Mouse (Mus musculus): ENCODE measurements around the gene Asb18.
A peak's percentile ranks its signal among the peaks of the same experiment; 100 is the strongest.

Gene Asb18

DNA sequence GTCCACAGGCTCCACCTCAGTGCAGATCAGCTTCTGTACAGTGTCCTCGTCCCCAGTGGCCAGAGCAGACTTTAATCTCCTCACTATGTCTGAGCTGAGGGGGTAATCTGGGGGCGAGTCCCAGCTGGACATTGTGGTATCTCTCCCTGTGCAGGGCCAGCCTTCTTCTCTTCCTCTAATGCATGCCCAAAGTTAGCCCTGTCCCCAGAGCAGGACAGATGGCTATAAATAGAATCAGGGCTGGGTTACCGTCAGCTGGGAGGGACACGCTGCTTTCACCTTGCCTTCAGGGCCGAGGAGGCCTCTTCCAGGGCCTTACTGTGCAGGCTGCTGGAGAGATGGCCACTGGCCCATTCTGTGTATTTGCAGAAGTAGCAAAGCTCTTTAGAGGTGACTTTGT is at the start of gene Asb18:
Gene Asb18, minus strand, starts transcription at position 221 of the 400 bp plus-strand sequence.
- no peak for DNase-seq

DNA sequence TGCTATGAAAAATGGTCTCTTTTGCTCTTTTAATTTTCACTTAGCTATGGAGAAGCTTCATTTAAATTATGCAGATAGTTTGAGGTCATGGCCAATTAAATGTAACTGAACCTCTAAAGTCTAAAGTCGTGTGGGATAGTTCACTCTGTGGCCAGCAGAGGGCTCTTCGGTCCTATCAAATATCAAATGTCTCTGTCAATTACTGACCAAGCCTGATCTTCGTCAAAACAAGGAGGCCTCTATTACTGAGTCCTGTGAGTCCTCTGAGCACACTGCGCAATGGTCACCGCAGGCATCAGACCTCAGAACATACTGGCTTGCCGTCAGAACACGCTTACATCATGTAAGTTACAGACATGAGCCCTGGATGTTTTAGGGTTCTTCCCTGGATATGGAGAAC is 46.1 kb upstream of the Asb18 start:
- peak; percentile 76 for DNase-seq

DNA sequence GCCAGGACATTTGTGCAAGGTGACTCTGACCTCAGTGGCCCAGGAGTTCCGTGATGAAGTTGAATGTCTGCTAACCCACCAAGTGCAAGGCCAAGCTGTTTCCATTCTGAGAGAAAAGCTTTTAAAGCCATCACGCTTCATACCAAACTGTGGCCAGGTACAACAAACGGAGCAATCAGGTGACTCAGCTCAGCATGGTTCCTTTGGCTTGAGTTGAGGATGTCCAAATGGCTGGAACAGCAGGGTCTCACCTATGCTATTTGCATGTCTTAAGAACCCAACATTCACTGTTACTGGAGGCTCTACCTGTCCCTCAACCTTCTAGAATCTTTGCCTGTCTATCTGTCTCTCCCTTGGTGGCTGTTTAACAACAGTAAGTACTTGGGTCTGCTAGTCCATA is 45.6 kb upstream of the Asb18 start:
- no peak for DNase-seq

DNA sequence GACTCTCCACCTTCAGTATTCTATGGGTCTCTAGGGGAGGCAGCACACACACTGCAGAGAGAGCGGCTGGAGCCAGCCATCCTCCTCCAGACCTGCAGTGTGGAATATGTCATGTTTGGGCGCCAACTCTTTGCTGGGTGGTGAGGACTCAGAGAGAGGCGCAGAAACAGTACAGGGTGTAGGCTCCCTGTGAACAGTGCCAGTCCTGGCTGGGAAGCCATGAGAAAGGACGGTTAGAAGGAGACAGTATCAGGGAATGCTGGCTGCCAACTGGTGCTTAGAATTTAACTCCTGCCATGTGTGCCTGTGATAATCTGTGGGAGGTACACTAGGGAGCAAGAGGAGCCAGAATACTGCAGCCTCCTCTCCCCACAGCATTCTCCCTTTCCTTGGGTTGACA is 40.5 kb upstream of the Asb18 start:
- no peak for DNase-seq

DNA sequence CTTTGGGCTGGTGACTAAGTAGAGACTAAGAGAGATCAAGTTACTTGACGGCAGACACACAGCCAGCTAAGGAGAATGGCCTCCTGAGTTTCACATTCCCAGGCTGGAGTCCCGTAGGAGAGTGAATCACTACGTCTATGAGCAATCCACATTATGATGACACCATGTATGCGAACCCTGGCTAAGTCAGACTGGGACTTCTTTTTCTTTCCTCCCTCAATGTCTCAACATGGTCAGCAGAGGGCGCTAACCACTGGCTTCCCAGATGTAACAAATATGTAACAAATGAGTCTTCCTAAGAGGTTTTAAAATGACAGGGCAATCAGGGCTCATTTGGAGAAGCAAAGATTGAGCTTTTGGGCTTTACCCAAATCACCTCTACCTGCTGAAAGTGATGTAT is 36.9 kb upstream of the Asb18 start:
- DNase-seq: peak; percentile 69

DNA sequence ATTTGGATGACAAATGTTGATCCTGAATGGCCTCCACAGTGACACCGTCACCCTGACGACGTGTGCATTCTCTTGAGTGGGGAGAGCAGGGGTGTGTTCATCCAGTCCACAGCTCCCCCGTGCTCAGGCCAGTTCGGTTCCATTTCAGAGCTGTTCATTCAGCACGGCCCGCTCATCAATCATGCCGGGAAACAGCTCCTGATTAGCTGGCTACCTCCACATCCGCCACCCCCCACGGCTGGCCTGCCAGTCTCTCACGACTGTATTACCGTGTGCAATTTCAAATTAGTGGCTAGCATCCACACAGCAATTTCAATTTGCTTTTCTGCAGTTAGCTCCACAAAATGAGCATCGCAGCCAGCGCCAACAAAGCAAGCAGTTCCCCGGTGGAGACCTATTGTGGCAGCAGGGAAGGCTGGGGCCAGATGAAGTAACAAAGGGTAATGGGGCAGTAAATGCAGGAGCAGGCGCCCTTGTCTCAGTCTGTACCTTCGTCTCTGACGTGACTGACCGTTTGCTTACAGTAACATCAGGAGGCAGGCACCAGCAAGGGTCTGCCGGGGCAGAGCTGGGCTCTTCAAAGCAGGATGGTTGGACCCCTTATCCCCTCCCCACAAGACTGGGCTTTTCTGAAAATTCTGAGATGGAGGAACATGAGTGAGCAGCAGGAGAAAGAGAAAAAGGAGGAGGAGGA is 35.7 kb upstream of the Asb18 start:
- DNase-seq: peak; percentile 24

DNA sequence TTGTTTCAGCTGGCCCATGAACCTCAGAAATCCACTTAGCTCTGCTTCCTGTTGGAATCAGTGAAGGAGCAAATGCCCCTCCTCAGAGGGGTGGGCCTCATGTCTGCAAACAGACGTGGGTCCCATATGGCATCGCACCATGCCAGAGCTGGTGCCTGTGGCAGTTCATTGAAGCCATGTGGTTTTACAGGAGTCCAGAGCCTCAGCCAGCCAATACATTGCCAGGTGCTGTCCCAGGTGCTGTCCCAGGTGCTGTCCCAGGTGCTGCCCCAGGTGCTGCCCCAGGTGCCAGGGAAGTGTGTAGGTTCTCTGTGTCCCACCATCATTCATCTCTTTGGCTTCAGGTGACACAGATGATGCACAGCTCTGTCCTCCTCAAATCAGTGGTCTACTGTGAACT is 13.8 kb upstream of the Asb18 start:
- DNase-seq: peak; percentile 33

DNA sequence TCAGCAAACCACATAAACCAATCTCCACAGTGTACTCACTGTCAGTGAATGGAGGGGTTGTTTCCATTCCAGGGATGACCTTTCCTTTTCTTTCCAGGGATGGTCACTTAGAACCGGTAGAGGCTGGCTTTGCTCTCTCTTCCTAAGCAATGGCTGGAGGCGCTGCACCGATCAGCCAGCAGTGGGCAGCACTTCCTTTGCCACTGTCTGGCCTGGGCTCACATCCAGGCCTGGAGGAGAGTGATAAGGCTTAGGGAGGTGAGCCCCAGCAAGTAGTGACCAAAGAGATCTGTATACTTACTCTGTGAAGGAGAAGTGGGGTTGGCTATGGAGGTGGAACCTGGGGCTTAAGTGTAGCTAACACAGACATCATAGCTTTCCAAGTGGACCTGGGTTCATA is 12.5 kb upstream of the Asb18 start:
- peak; percentile 65 for DNase-seq

DNA sequence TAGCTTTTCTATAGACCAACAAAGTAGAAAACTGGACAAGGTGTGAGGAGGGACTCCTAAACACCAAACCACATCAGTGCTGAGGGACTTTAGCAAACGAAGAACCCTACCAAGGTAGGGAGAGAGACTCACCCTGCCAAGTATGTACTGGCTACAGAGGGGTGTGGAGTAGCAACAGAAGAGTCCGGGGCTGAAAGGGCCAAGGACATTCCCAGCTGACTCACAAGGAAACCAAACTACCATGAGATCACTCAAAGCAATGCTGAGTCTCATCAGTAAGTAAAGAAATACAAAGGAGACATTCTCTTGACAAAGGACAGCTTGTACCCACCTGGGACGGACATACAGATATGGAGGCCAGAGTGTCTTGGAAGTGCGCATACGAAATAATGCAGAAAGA is 5.9 kb upstream of the Asb18 start:
- no peak for DNase-seq

DNA sequence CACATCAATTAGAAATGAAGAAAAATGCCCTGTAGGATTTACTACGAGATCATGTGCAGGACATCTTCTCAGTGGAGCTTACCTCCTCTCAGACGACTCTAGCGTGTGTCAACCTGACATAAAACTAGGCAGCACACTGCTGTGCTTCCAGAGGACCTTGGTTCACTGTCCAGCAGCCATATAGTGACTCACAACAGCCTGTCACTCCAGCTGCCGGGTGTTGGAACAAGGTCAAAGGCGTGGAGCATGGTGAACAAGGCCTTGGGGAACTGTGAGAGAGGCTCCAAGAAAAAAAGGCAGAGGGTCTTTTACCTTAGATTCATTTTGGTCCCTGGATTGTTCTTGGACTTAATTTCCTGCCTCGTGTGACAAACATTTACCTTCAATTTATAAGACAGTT is 3.6 kb upstream of the Asb18 start:
- DNase-seq: no peak

DNA sequence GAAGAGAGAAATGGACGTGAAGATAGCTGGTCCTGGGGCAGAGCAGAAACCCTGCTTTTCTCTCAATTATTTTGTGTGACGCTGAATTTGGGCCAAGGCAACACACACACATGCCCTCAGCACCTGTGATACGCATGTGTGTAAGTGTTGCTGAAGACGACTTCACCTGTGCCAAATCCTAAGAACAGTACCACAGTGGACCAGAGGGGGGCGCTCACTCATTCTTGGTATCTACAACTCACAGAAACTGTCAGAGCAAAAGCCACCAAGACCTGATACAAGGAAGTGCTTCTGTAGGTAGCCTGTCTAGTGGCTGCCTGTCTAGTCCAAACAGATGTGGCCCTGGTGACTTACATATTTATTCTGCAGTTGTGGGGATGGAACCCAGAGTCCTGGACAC is 1.2 kb downstream of the Asb18 start:
- no peak for DNase-seq

DNA sequence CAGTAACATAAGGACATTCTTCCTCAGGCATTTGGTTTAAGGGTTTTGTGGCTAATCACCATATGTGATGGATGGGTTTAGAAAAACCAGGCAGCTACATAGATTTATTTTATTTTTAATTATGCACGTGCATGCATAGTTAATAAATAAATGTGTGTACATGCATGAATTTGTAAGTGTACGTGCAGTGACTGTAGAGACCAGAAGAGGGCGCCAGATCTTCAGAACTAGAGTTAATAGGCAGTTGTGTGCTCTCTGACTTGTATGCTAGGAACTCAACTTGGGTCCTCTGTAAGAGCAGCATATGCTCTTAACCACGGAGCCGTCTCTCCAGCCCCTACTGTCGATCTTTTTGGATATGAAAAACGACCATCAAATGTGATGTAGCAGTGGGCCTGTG is 1.6 kb downstream of the Asb18 start:
- no peak for DNase-seq

DNA sequence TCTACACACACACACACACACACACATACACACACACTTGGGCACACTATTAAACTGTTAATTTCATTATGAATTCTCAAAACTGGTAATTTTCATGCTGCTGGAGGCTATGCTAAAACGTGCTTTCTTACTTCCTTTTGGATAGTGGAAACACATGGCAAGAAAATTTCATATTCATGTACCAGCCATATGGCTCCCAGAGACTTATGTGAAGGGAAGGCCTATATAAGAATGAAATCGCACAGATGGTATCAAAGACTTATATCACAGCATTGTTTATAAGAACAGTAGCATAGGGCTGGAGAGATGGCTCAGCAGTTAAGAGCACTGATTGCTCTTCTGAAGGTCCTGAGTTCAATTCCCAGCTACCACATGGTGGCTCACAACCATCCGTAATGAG is 2.3 kb downstream of the Asb18 start:
- no peak for DNase-seq

DNA sequence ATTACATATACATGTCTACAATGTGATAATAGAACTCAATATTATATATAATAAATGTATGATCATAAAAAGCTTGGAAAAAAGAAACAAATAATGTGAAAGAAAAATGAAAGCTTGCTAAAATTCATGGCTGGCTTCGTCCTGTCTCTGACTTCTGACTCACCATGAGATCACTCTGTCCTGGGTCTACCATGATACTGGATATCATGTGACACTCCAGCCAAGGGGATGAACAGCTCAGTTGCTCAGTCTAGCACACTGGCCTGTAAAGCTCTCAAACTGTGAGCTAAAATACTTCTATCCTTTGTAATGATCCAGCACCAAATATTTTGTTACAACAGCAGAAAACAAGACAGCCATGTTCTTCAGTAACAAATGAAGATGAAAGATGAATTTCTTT is 4.4 kb downstream of the Asb18 start:
- DNase-seq: no peak

DNA sequence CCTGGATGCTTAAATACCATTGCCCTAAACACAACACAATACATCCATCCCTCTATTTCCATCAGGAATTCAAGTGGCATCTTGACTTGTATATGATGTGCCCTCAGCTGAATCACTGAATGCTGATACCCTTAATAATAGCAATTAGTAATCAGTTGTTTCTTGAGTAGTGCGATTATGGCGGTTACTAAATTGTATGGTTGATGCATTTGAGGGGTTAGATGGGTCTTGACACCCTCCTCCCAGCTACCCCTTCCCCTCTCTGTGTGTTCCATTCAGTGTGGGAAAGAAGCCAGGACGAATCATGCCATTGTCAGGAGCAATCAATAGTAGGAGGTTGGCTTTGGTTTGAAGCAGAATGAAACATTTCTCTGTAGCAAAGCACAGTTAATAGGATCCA is 5.3 kb downstream of the Asb18 start:
- DNase-seq: no peak

DNA sequence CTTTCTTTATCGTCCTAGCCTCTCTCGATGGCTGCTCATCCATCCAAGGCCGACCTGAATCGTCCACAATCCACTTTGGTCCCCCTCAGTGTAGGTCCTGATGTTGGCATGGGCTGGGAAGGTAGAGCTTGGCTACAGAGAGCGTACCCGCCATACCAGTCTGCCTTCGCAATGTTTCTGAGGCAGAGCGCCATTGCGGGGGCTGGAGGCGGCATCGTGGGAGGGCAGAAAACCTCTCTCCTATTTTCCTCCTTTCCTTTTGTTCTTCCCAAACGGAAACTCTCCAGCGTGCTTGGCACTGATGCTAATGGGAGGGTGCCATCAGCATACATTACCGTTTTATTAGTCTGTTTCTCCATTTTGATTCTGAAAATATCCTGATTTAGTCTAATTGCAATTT is 7.8 kb downstream of the Asb18 start:
- no peak for DNase-seq

DNA sequence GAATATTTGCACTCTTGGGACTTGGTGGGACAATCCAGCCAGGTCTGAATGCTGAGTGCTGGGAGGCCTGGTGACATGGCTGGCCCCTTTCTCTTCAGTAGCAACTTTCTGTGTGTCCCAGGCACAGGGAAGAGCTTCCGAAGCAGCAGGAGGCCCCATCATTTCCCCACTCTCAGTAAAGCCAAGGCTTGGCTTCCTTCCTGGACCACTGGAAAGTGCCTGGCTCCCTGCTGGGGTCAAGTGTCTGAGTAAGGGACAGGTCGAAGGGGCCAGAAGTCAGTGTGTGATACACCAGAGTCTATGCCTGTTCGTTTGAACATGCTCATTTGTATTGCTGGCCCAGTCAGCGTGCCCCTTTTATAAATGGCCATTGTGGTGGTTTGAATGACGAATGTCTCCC is 13.5 kb downstream of the Asb18 start:
- no peak for DNase-seq

DNA sequence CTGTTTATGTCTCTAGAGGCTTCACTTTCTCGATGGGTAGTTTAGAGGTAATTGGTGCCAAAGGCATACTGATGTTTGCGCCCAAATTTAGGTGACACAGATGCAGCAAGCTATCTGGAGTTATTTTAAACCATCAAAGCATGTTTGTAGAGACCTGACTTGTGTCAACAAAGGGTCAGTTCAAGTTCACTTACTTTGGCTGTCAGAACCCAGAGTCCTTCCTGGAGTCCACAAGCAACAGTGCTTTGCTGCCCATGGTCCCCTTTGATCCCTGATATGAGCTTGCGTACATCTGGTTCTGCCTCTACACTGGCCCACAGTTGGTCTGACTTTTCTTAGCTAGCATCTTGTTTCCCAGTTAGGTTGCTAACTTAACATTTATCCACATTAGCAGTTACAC is 14.6 kb downstream of the Asb18 start:
- no peak for DNase-seq

DNA sequence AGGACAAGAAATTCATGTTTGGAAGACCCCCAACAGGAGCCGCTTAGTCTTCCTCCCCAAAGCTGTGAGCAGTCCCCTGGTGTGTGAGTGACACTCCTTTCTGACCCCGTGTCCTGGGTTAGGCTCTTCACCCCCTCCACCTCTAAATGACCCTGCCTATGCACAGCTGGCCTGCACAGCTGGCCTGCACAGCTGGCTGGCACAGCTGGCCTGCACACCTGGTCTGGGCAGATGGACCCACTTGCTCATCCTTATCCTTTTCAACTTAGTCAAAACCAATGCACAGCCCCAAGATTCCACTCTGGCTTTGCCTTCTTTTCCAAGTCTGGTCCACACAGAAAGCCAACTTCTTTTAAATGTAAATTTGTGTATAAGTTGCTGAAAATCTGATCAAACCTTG is 15.8 kb downstream of the Asb18 start:
- no peak for DNase-seq

DNA sequence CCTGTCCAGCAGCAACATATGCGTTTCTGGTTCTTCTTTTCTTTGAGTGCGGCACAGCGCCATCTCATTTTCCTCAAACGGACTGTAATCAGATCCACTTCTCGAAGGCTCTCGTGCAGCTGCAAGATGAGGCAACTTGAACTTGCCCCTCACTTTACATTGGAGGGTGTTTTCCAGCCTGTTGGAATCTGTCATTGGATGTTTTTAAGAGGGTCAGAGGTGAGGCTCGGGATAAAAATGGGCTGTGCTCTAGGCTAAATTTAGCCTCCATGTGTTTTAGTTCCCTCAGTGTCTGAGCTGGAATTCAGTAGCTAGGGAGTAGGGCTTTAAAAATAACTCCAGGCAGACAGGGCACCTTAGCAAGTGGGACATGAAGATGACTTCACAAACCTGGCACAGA is 16.4 kb downstream of the Asb18 start:
- peak; percentile 22 for DNase-seq

DNA sequence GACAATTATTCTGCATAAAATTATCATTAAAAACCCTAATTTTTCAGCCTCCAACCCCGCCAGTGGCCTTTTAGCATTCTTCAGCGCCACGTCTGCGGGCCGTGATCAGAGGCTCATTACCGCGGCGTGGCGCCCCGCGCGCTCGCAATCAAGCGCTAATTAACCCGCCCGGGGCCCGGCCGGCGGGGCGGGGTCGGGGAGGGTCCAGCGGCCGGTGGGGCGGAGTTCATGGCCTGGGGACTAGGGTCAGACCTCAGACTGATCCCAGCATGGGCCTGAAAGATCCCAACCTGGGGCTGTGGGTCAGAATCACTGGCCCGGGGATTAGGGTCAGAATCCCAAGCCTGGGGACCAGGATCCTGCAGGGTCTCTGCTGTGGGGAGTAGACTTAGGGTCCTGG is 22.2 kb downstream of the Asb18 start:
- DNase-seq: no peak

DNA sequence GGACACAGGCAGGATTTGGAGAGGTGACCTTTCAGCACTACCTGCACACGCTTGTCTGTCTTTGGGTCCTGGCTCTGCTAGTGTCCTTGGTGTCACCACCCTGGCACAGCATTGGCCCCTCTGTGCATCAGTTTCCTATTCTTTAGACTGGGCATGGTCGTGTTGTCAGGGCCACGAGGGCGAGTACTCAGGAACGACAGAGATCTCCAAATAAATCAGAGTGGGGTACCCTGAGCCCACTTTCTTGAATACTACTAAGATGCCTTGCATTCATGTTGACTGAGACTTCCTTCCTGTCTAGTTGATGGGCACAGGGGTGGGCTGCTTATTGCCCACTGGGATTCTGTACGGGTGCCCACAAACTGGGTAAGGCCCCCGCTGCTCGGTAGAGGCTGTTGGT is 37.2 kb downstream of the Asb18 start:
- DNase-seq: no peak

DNA sequence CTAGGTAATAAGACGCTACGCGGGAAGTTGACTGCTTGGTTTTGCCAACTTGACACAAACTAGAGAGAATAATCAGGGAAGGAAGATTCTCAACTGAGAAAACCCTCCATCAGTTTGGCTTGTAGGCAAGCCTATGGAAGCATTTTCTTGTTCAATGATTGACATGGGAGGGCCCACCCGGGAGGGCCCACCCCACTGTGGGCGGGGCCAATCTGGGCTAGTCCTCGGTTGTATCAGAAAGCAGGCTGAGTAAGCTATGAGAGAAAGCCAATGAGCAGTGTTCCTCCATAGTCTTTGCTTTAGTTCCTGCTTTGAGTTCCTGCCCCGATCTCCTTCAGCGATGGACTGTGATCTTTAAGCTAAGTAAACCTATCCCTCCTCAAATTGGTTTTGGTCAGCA is 38.1 kb downstream of the Asb18 start:
- DNase-seq: no peak

DNA sequence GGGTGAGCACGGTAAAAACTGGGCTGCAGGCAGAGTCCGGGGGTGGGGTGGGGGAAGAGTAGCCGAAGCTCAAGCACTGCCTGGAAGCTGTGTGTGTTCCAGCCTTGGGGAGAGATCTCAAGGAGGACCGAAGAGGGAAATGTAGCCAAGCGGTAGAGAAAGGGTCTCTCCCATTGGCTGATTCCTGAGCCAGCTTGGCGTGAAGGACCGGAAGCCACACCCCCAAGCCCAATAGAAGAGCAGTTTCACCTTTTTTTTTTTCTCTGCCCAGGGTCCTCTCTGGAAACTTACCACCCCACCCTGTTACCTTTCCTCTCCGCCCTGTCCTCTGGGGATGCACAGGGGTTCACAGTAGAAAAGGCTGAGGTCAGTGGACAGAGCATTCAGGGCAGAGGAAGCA is 39.9 kb downstream of the Asb18 start:
- no peak for DNase-seq

DNA sequence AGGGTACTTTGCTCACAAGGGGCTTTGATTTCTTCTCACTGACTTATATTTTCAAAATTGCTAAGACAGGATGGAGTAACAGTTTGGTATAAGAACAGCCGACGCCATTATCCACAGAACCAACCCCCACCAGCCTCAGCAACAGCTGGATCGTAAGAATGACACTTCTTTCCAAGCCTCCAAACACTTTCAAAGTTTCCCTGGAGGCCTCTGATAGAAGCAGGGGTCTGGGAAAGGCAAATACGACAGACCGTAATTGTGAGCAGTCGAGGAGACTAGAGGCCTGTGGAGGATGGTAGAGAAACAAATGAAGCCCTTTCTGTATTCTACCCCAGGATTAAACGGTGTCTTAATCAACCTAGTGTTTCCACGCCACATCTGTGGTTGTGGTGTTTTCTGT is 42.6 kb downstream of the Asb18 start:
- no peak for DNase-seq

DNA sequence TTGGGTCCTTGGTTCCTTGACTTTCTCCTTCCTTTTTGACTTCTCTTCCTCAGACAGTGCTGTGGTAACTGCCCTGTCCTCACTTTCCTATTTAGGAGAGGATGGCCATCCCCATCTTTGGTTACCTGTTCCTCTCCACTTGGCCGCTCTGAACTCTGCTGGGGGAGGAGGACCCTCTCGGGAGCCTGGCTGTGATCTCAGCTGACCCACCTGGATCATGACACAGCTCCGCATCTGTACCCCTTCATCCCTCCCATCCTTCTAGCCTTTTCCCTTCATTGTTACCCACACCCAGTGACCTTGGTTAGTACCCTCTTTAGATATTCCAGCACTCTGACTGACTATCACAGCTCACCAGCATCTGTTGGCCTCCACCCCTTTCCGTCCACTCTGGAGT is 44.8 kb downstream of the Asb18 start:
- no peak for DNase-seq
